Mouse (Mus musculus) intestine, embryonic 14.5 days (tissue): ENCODE data around the gene Slc25a53. TPM values are rescaled to one million over a fixed set of nuclear protein-coding genes. Genes with fewer than 3 reads are reported as not detected.
A peak's percentile ranks its signal among the peaks of the same experiment; 100 is the strongest.

Source experiments
- ATAC-seq: fragments of 200-750 bp; cut with Nextera tagmentation; replicated peaks from 2 replicates; pipeline ENCODE4 v1.8.0; 2017; ENCODE audit warnings: low read depth, moderate number of reproducible peaks, moderate TSS enrichment, moderate library complexity; ENCODE audit not compliant: low FRiP score, low TSS enrichment
- DNase-seq: peaks from one replicate; pipeline ENCODE4 v3.0.0-alpha.2; 2018; ENCODE audit warnings: low spot score
- H3K27ac ChIP-seq: fragments of 300-500 bp; sonication (generic); 2 replicates; pipeline ENCODE4 v1.5.1; 2014; ENCODE audit warnings: low read depth, mild to moderate bottlenecking, control low read depth
- H3K27me3 ChIP-seq: fragments of 300-500 bp; sonication (generic); replicated peaks from 2 replicates; pipeline ENCODE4 v1.6.1; 2014; ENCODE audit warnings: low read length, control low read depth; ENCODE audit not compliant: control insufficient read depth, insufficient read depth
- H3K36me3 ChIP-seq: fragments of 300-500 bp; sonication (generic); 2 replicates; pipeline ENCODE4 v1.6.1; 2014; ENCODE audit warnings: low read length, control low read depth; ENCODE audit not compliant: control insufficient read depth, insufficient read depth
- H3K4me1 ChIP-seq: fragments of 300-500 bp; sonication (generic); replicated peaks from 2 replicates; pipeline ENCODE4 v1.6.1; 2014; ENCODE audit warnings: low read length, control low read depth, mixed read lengths; ENCODE audit not compliant: control insufficient read depth, insufficient read depth
- H3K4me2 ChIP-seq: fragments of 300-500 bp; sonication (generic); 2 replicates; pipeline ENCODE4 v1.6.1; 2014; ENCODE audit warnings: low read length
- H3K4me3 ChIP-seq: fragments of 300-500 bp; sonication (generic); 2 replicates; pipeline ENCODE4 v1.5.1; 2014; ENCODE audit warnings: low read depth, low read length, control low read depth, mixed read lengths
- H3K9ac ChIP-seq: fragments of 300-500 bp; sonication (generic); 2 replicates; pipeline ENCODE4 v1.6.1; 2014; ENCODE audit warnings: mild to moderate bottlenecking, low read length
- H3K9me3 ChIP-seq: fragments of 300-500 bp; sonication (generic); 2 replicates; pipeline ENCODE4 v1.6.1; 2016; ENCODE audit warnings: low read length, control low read depth; ENCODE audit not compliant: control insufficient read depth
- WGBS: fragments of 180-500 bp; shearing (Covaris S2); extraction: QIAGEN DNeasy Blood & Tissue Kit; methylation state at CpG from one replicate; pipeline ENCODE4 v1.1.7; 2014; 5-methylcytosine and 5-hydroxymethylcytosine counted together
- polyA plus RNA-seq: library from polyadenylated mRNA; unstranded; fragments of >200 nt; fragmentation: Nextera tagmentation; extraction: Ambion mirVana; gene quantifications from 2 replicates; pipeline ENCODE4 v1.2.1, GENCODE M21; 2014

The Slc25a53 gene
- polyA plus RNA-seq, 1 experiment from 2014 or later: 9.3 TPM

DNA sequence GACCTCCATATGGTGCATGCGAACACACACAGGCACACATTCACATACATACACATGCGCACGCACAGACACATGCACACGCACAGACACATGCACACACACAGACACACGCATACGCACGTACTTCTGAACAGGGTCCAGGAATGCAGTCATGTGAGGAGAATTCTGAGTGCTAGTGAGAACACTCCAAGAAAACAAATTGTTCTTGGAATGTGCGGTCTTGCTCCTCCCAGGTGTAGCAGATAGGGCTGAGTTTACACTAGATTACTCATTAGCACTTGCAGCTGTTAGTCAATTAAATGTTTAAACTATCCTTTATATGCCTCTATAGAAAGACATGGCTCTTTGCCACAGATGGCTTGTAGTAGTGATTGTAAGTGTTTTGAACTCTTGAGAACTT lies 7.2 kb downstream of the Slc25a53 start:
- DNase-seq: no peak
- Histone ChIP-seq H3K9ac (no peak overlapping the region), H3K36me3 (peaks cover 4% of the 10 kb centered on the region; the same call in 1 of the 2 replicates), H3K4me3 (no peak overlapping the region), H3K27ac (no peak overlapping the region), H3K4me2 (no peak overlapping the region), H3K9me3 (no peaks in the 10 kb centered on the region), H3K4me1 (no peaks in the 10 kb centered on the region), H3K27me3 (no peaks in the 10 kb centered on the region)
- no peak for ATAC-seq
- 88% methylated on average over 8 of the region's 8 CpGs for WGBS

DNA sequence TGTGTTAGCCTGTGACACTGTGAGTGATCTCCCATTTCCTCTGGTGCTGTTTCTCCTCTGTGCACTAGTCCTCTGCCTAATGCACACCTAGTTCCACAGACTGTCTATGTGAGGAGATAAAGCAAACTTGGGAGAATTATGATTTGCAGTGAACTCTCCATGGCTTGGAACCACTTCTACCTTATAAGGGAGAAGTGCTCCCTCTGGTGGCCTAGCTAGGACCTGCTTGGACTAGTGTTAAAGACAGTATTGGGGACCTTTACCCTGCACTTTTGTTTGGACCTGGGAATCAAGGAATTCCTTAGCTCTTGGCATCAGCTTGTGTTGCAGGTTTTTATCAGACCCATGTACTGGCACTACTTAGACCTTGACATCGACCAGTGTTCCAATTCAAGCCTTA lies 18.8 kb downstream of the Slc25a53 start:
- no peak overlapping the region for H3K4me2 ChIP-seq
- no peaks in the 10 kb centered on the region for H3K36me3 ChIP-seq
- H3K9ac ChIP-seq: no peak overlapping the region
- no peaks in the 10 kb centered on the region for H3K27me3 ChIP-seq
- no peak overlapping the region for H3K27ac ChIP-seq
- no peak for ATAC-seq
- WGBS: 21% methylated on average over 1 of the region's 1 CpGs
- H3K4me3 ChIP-seq: no peak overlapping the region
- no peaks in the 10 kb centered on the region for H3K9me3 ChIP-seq
- H3K4me1 ChIP-seq: no peaks in the 10 kb centered on the region
- peak; percentile 68 for DNase-seq

DNA sequence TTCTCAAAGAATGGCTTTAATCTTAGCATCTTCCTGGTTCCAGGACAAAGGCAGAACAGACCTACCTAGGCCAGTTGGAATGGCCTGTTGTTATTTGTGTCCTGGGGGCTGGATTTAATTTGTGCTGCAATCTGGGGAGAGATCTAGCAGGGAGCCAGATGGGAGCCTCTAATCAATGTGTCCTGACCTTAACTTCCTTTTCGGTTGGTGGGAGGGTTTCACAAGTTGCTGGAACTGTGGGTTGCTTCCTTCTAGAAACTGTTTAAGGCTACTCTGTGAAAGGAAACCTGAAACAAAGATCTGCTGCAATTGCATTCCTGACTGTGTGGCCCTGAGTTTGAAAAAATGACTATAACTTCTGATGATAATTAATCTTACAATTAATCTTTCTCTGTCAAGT lies 20.4 kb downstream of the Slc25a53 start:
- no peak for ATAC-seq
- 81% methylated on average over 1 of the region's 1 CpGs for WGBS
- Histone ChIP-seq H3K36me3 (no peaks in the 10 kb centered on the region), H3K4me3 (no peak overlapping the region), H3K4me2 (no peak overlapping the region), H3K4me1 (no peaks in the 10 kb centered on the region), H3K9ac (no peak overlapping the region), H3K9me3 (no peaks in the 10 kb centered on the region), H3K27me3 (no peaks in the 10 kb centered on the region), H3K27ac (no peak overlapping the region)
- no peak for DNase-seq

DNA sequence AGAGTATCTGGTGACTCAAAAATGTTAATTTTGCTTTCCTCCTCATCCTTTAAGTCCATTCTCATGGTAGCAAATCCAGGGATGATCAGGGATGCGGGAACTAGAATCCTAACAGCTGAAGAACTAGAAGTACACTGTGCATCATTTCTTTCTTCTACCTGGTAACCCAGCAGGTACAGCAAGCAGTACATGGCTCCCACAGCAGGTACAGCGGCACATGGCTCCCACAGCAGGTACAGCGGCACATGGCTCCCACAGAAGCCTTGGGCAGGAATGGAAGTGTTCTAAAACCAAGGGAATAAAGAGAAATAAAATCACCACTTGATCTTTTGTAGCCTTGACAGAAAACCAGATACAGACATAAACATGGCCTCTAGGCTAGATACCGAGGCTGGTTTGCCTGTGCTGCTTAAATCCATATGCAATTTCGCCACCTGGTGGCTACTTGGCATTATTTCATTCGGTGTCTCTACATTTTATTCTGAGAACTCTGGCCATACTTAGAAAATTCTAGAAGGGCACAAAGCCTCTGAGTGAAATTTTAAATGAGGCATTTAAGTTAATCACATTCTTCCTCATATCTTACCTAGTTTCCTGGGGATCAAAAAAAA lies 22.9 kb downstream of the Slc25a53 start:
- Histone ChIP-seq H3K4me2 (no peak overlapping the region), H3K36me3 (0 out of 2 replicates have a peak, but pooled peaks cover 3% of the 10 kb centered on the region), H3K9ac (no peak overlapping the region), H3K4me1 (no peaks in the 10 kb centered on the region), H3K4me3 (no peak overlapping the region), H3K27ac (no peak overlapping the region), H3K27me3 (no peaks in the 10 kb centered on the region), H3K9me3 (no peaks in the 10 kb centered on the region)
- ATAC-seq (no peak), DNase-seq (no peak)
- 51% methylated on average over 6 of the region's 6 CpGs for WGBS

DNA sequence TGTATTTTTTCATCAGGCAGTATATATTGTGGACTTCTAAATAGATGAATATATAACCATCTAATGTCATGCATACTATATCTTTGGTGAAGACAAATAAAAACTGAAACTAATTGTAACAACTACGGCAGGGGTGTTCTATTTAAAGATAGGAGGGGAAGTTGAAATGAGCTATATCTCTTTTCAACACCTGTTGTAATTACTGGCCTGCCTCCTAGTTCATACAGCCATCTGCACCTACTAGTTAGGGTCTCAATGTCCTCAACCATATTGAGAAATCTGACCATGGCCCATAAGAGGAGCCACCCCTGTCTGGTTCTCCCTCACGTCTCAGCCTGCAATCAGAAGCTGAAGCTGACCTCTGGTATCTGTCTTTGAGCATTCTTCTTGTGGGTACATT lies 41.8 kb downstream of the Slc25a53 start:
- H3K4me2 ChIP-seq: no peak overlapping the region
- H3K36me3 ChIP-seq: no peaks in the 10 kb centered on the region
- H3K27ac ChIP-seq: no peak overlapping the region
- ATAC-seq: no peak
- WGBS: 74% methylated on average over 2 of the region's 2 CpGs
- H3K27me3 ChIP-seq: peaks cover 18% of the 10 kb centered on the region; the same call in 1 of the 2 replicates
- H3K4me1 ChIP-seq: no peaks in the 10 kb centered on the region
- no peak for DNase-seq
- H3K9ac ChIP-seq: no peak overlapping the region
- H3K4me3 ChIP-seq: no peak overlapping the region
- H3K9me3 ChIP-seq: no peaks in the 10 kb centered on the region

DNA sequence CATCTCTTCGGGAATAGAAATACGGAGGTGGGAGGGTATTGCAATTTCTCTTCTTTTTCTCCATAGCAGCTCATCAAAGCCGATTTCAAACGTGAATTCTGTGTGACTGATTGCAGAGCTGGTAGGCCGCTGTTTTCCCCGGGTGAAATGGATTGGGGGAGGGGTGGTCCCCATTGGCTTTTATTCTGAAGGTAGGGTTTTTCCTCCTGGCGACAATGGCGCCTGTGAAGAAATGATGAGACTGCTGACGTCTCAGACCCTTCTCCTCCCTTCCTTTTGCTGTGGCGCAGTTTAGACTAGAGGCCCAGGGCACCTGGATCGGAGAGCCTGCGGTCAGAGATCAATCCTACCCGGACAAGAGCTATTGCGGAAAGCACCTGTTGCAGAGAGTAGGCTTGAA lies 44.5 kb downstream of the Slc25a53 start:
- Histone ChIP-seq H3K9me3 (no peaks in the 10 kb centered on the region), H3K4me2 (peak overlapping the region; percentile 53), H3K27ac (no peak overlapping the region), H3K27me3 (peaks cover 18% of the 10 kb centered on the region; the same call in 1 of the 2 replicates), H3K4me3 (peak overlapping the region; percentile 34), H3K36me3 (no peaks in the 10 kb centered on the region), H3K4me1 (no peaks in the 10 kb centered on the region), H3K9ac (no peak overlapping the region)
- ATAC-seq (no peak), DNase-seq (no peak)
- WGBS: 24% methylated on average over 13 of the region's 14 CpGs

DNA sequence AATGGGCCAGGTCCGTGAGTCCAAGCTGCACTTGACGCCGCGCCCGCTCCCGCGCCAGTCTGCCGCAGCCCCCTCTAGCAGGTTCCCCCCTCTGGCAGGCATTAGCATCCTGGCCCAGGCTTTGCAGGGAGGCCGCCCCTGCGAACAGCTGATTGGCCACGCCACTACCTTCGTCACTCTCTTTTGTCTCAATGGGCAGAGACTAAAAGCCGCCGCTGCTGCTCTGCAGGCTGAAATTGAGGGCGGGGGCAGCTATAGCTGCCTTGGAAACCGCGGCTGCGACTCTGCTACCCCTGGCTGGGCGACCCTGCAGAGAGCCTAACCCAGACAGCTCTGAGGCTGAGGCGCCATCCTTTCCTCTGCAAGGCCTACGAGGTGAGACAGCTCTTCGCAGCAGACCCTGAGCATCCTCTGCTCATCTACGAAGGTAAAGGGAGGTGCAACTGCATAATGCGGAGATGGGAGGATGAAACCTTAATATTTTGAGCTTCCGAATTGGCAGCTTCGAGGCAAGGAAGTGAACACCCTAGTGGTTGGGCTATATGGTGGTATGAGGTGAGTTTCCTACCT lies 45.0 kb downstream of the Slc25a53 start, which contains the start of gene Zcchc18:
Gene Zcchc18 (plus strand): TSS at position 178 of the 570 bp plus-strand sequence.
- Histone ChIP-seq H3K4me2 (peak within 1 kb of the TSS; percentile 53), H3K4me1 (no peaks in the 10 kb centered on the region), H3K36me3 (no peaks in the 10 kb centered on the region), H3K4me3 (peak within 1 kb of the TSS; percentile 34), H3K27me3 (peaks cover 18% of the 10 kb centered on the region; the same call in 1 of the 2 replicates), H3K27ac (no peak within 1 kb of the TSS), H3K9ac (no peak within 1 kb of the TSS), H3K9me3 (no peaks in the 10 kb centered on the region)
- 16% methylated on average over 26 of the region's 26 CpGs for WGBS
- ATAC-seq (peak; percentile 94), DNase-seq (peak; percentile 63)

DNA sequence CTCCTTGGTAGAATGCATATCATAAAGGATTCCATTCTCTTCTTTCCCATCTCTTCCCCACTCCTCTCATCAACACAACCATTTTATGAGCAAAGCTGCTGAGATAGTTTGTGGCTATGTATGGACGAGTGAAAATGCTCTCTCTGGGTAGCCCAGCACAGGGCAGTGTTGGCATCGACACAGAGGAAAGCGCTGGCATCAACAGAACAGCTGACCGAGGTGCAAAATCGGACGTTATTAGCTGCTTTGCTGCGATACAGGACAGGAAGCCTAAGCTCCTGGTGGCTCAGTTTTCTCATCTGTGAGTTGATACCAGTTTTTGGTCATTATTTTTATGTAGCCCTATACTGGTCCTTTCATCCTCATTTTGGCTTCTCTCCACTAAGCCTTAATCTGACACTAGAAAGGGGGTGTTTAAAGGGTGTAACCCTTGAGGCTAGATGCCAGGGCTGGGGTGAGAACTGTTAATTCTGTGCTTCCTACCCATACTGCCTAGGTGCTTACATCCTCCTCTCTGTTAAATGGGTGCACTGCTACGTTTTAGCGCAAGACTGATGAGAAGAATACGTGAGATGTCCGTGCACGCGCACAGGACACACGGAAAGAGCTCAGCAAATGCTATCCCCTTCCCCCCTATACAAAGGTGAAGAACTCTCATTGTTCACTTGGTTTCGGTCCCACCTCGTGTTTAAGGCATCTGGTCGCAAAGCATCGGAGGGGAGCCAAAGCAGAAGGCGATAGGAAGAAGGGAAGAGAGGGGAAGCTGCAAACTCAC lies 45.7 kb downstream of the Slc25a53 start:
- Histone ChIP-seq H3K4me2 (peak overlapping the region; percentile 53), H3K27ac (no peak overlapping the region), H3K36me3 (no peaks in the 10 kb centered on the region), H3K9me3 (no peaks in the 10 kb centered on the region), H3K9ac (no peak overlapping the region), H3K4me1 (no peaks in the 10 kb centered on the region), H3K27me3 (peaks cover 18% of the 10 kb centered on the region; the same call in 1 of the 2 replicates), H3K4me3 (peak overlapping the region; percentile 34)
- WGBS: 19% methylated on average over 19 of the region's 19 CpGs
- ATAC-seq (peak; percentile 58), DNase-seq (no peak)
